Mouse (Mus musculus) myocyte (in vitro differentiated cells): ENCODE measurements around the gene AC134908.4. TPM values are rescaled to one million over a fixed set of nuclear protein-coding genes. Genes with fewer than 3 reads are reported as not detected.

Source experiments
- H3K27me3 ChIP-seq: one replicate; pipeline ENCODE4 v1.6.1; 2011; ENCODE audit not compliant: control insufficient read depth, insufficient read depth, insufficient read length
- H3K36me3 ChIP-seq: one replicate; pipeline ENCODE4 v1.6.1; 2011; ENCODE audit not compliant: control insufficient read depth, insufficient read depth
- H3K4me2 ChIP-seq: one replicate; pipeline ENCODE4 v1.6.1; 2011; ENCODE audit warnings: low read depth, control low read depth
- H3K4me3 ChIP-seq: one replicate; pipeline ENCODE4 v1.5.1; 2011; ENCODE audit warnings: mild to moderate bottlenecking, control low read depth, moderate library complexity
- H3K79me2 ChIP-seq: one replicate; pipeline ENCODE4 v1.6.1; 2011; ENCODE audit not compliant: control insufficient read depth, insufficient read depth
- H3ac ChIP-seq: one replicate; pipeline ENCODE4 v1.6.1; 2011; ENCODE audit not compliant: control insufficient read depth, insufficient read length
- CEBPB ChIP-seq: IDR thresholded peaks from 2 replicates; pipeline ENCODE4 v1.6.1; 2011; ENCODE audit warnings: mild to moderate bottlenecking, moderate library complexity; ENCODE audit not compliant: poor library complexity, insufficient read depth, severe bottlenecking
- E2F4 ChIP-seq: IDR thresholded peaks from one replicate; pipeline ENCODE4 v1.6.1; 2011; ENCODE audit warnings: mild to moderate bottlenecking, control low read depth, moderate library complexity; ENCODE audit not compliant: insufficient read depth
- MAX ChIP-seq: IDR thresholded peaks from one replicate; pipeline ENCODE4 v1.6.1; 2011; ENCODE audit warnings: low read depth, mild to moderate bottlenecking, control low read depth
- MYOD1 ChIP-seq, 3 experiments: IDR thresholded peaks; one replicate each; pipeline ENCODE4 v1.6.1; 2011; ENCODE audit warnings: control low read depth in 2 of 3, low read depth in 2 of 3, mild to moderate bottlenecking in 2 of 3, moderate library complexity in 1 of 3; ENCODE audit not compliant: insufficient read length in 2 of 3, control insufficient read depth in 1 of 3
- MYOG ChIP-seq, 3 experiments: IDR thresholded peaks; one replicate each; pipeline ENCODE4 v1.6.1; 2011; ENCODE audit warnings: control low read depth in 2 of 3, low read depth in 2 of 3, mild to moderate bottlenecking in 2 of 3; ENCODE audit not compliant: insufficient read length in 2 of 3, control insufficient read depth in 1 of 3, insufficient read depth in 1 of 3
- POLR2A ChIP-seq: IDR thresholded peaks from one replicate; pipeline ENCODE4 v1.6.1; 2011; ENCODE audit warnings: low read depth, mild to moderate bottlenecking, control low read depth, moderate library complexity; ENCODE audit not compliant: insufficient read length
- POLR2AphosphoS2 ChIP-seq: IDR thresholded peaks from one replicate; pipeline ENCODE4 v1.6.1; 2011; ENCODE audit warnings: low read depth, control low read depth; ENCODE audit not compliant: insufficient read length
- REST ChIP-seq: IDR thresholded peaks from one replicate; pipeline ENCODE4 v1.6.1; 2011; ENCODE audit warnings: mild to moderate bottlenecking, control low read depth, moderate library complexity; ENCODE audit not compliant: insufficient read depth, insufficient read length
- SRF ChIP-seq: IDR thresholded peaks from one replicate; pipeline ENCODE4 v1.6.1; 2011; ENCODE audit warnings: low read depth; ENCODE audit not compliant: control insufficient read depth, insufficient read length
- TCF12 ChIP-seq: IDR thresholded peaks from one replicate; pipeline ENCODE4 v1.6.1; 2011; ENCODE audit warnings: mild to moderate bottlenecking, control low read depth; ENCODE audit not compliant: poor library complexity, insufficient read depth, severe bottlenecking
- TCF3 ChIP-seq: IDR thresholded peaks from one replicate; pipeline ENCODE4 v1.6.1; 2011; ENCODE audit warnings: low read depth, control low read depth; ENCODE audit not compliant: insufficient read length
- USF1 ChIP-seq: IDR thresholded peaks from one replicate; pipeline ENCODE4 v1.6.1; 2011; ENCODE audit warnings: low read depth, mild to moderate bottlenecking, control low read depth, moderate library complexity
- polyA plus RNA-seq: library from polyadenylated mRNA; unstranded; fragments of >200 nt; fragmentation: generic; extraction: Trizol; gene quantifications from one replicate; pipeline ENCODE4 v1.2.1, GENCODE M21; 2012; ENCODE audit warnings: missing spikeins

AC134908.4 gene
- polyA plus RNA-seq = not detected

DNA sequence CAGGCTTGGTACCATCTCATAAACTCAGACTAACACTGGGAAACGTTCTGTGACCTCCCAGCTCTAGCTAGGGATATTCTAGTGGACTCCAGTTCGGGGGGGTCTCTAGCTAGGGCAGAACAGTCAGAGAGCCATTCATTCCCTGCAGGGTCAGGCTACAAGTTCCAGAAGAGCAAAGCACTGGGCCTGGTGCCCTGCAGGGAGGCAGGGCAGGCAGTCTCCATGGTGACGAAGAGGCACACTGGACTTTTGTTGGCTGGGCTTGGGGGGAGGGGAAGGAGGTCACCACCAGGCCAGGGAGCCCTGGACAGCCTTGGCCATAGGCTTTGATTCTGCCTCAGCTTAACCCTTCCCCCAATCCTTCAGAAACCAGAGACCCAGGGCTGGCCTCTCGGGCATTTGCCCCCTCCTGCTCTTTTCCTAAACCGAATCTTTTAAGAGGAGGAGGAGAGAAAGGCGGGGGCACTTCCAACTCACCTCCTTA is at the start of gene AC134908.4:
TSS of gene AC134908.4 (minus strand) at position 51 of the 484 bp plus-strand sequence.
- no peaks in the 10 kb centered on the region for H3K27me3 ChIP-seq
- TF ChIP-seq MAX = no peak
- no peak for TF ChIP-seq REST
- TF ChIP-seq POLR2AphosphoS2 = no peak
- no peak for TF ChIP-seq POLR2A
- no peak for TF ChIP-seq TCF12
- TF ChIP-seq TCF3 = no peak
- no peak for TF ChIP-seq SRF
- TF ChIP-seq CEBPB = no peak
- TF ChIP-seq MYOD1 (IDR thresholded peaks at IDR 0.05; ENCODE audit: control insufficient read depth in 1 of 3, insufficient read length in 2 of 3, low read depth in 2 of 3) = no peak
- no peak for TF ChIP-seq MYOG (IDR thresholded peaks at IDR 0.05; ENCODE audit: control insufficient read depth in 1 of 3, insufficient read depth in 1 of 3, insufficient read length in 2 of 3, low read depth in 2 of 3)
- TF ChIP-seq E2F4 = no peak
- no peak for TF ChIP-seq USF1

DNA sequence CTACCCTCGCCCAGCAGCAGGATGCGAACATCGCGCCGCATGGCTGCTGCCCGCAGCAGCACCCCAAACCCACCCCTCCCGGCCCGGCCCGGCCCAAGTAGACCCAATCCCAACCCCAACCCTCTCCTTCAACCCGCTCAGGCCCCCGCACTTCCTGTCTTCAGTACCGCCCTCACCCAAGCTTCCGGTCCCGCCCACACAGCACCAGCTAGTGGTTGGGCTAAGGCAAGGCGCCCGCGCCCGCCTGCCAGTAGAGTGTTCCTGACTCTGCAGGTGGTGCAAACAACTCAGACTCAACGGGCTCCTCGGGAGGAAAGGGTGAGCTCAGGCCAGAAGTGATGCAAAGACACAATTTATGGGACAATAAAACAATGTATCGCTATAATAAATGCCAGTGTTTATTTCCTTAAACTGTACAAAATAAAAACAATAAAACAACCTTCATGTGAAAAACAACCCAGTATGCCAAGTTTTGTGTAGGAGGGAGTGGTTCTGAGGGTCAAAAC is 49.0 kb upstream of the AC134908.4 start, which contains the start of gene Rhot2:
TSS of gene Rhot2 (minus strand) at position 456 of the 506 bp plus-strand sequence.
- no peaks in the 10 kb centered on the region for H3K27me3 ChIP-seq
- H3K36me3 ChIP-seq = peaks cover 4% of the 10 kb centered on the region
- H3K79me2 ChIP-seq = peaks cover 12% of the 10 kb centered on the region
- peak within 1 kb of the TSS; percentile 42 for H3K4me3 ChIP-seq
- H3ac ChIP-seq = peak within 1 kb of the TSS; percentile 59
- H3K4me2 ChIP-seq = peak within 1 kb of the TSS; percentile 80
- TF ChIP-seq POLR2A (peak; percentile 91), REST (no peak), POLR2AphosphoS2 (peak; percentile 84), MYOG (IDR thresholded peaks at IDR 0.05; ENCODE audit: control insufficient read depth in 1 of 3, insufficient read depth in 1 of 3, insufficient read length in 2 of 3, low read depth in 2 of 3) (peak in 1 of 3 experiments; percentile 4)

More for the DNA sequence above, at the start of gene AC134908.4:
- Histone ChIP-seq H3K4me3 (peak within 1 kb of the TSS; percentile 47), H3K4me2 (peak within 1 kb of the TSS; percentile 93), H3K79me2 (no peaks in the 10 kb centered on the region), H3ac (peak within 1 kb of the TSS; percentile 11), H3K36me3 (no peaks in the 10 kb centered on the region)

DNA sequence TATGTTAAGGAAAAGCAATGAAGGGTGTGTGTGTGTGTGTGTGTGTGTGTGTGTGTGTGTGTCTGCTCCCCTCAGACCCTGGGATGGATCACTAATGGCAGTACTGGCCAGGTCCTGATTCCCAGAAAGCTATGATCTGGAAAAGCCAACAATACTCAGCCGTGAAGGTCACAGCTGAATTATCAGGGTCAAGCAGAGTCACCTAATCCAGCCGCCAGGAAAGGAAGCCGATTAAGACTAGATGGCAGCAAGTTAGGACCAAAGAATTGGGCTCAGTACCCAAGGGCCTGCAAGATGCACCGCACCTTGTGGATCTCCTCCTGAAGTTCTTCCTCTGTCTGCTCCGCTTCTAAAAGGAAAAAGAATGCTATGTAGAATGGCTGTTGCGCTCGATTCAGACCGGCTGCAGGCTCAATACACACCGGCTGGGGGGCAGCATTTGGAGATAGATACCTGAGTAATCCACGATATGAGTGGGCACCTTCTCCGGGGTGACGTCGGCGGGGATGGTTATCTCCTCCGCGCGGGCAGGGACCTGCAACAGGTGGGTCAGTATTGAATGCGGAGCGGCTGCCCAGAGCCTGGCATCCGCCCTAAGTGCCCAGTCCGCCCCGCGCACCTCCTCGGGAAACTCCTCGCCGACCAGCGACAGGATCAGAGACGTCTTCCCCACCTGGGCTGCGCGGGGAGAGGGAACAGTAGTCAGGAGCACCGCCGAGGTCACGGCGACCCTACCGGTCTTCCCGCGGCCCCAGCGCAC is 48.4 kb upstream of the AC134908.4 start:
- Histone ChIP-seq H3K79me2 (peaks cover 12% of the 10 kb centered on the region), H3ac (peak overlapping the region; percentile 59), H3K4me2 (peak overlapping the region; percentile 68), H3K36me3 (peaks cover 4% of the 10 kb centered on the region), H3K4me3 (peak overlapping the region; percentile 42), H3K27me3 (no peaks in the 10 kb centered on the region)
- TF ChIP-seq MYOG (IDR thresholded peaks at IDR 0.05; ENCODE audit: control insufficient read depth in 1 of 3, insufficient read depth in 1 of 3, insufficient read length in 2 of 3, low read depth in 2 of 3) = no peak
- no peak for TF ChIP-seq E2F4
- no peak for TF ChIP-seq MYOD1 (IDR thresholded peaks at IDR 0.05; ENCODE audit: control insufficient read depth in 1 of 3, insufficient read length in 2 of 3, low read depth in 2 of 3)
- TF ChIP-seq SRF = no peak
- no peak for TF ChIP-seq TCF3
- TF ChIP-seq TCF12 = no peak
- TF ChIP-seq CEBPB = no peak
- TF ChIP-seq REST = no peak
- TF ChIP-seq USF1 = no peak
- TF ChIP-seq POLR2A = no peak
- TF ChIP-seq POLR2AphosphoS2 = no peak
- TF ChIP-seq MAX = no peak

DNA sequence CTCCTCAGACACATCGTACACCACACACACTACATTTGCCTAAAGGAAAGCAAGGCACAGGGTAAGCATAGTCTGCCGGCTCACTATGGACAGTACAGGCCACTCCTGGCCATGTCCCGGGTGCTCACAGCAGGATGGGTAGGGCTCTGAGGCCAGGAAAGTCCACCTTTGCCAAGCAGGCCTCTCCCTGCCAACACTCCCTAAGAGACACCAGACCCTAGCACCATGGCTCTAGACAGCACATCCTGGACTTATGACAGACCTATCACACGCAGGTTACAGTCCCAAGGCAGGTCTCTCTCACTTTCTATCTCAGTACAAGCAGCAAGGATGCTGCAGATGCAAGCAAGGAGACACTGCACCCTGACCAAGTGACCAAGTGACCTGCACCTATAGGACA is 47.7 kb upstream of the AC134908.4 start:
- H3K4me2 ChIP-seq = peak overlapping the region; percentile 68
- H3K79me2 ChIP-seq = peaks cover 12% of the 10 kb centered on the region
- H3K4me3 ChIP-seq = peak overlapping the region; percentile 42
- TF ChIP-seq TCF3 (no peak), MAX (no peak), E2F4 (no peak), MYOG (IDR thresholded peaks at IDR 0.05; ENCODE audit: control insufficient read depth in 1 of 3, insufficient read depth in 1 of 3, insufficient read length in 2 of 3, low read depth in 2 of 3) (no peak), CEBPB (no peak), USF1 (no peak), POLR2AphosphoS2 (no peak), SRF (no peak), REST (no peak), TCF12 (no peak), POLR2A (no peak), MYOD1 (IDR thresholded peaks at IDR 0.05; ENCODE audit: control insufficient read depth in 1 of 3, insufficient read length in 2 of 3, low read depth in 2 of 3) (no peak)
- peaks cover 9% of the 10 kb centered on the region for H3K36me3 ChIP-seq
- H3K27me3 ChIP-seq = no peaks in the 10 kb centered on the region
- peak overlapping the region; percentile 59 for H3ac ChIP-seq
